Mouse (Mus musculus) C2C12 (cell line): Measurements from ENCODE around the gene Stn1.

Experiments used
- CTCF ChIP-seq: IDR thresholded peaks from one replicate; pipeline ENCODE4 v1.5.1; 2011; ENCODE audit not compliant: control insufficient read depth, insufficient read depth, insufficient read length
- FOSL1 ChIP-seq: IDR thresholded peaks from one replicate; pipeline ENCODE4 v1.8.0; 2011; ENCODE audit warnings: mild to moderate bottlenecking, low read length; ENCODE audit not compliant: poor library complexity, insufficient read depth, severe bottlenecking
- MAX ChIP-seq: IDR thresholded peaks from one replicate; pipeline ENCODE4 v1.6.1; 2011; ENCODE audit warnings: mild to moderate bottlenecking, control low read depth
- MYOD1 ChIP-seq: IDR thresholded peaks from one replicate; pipeline ENCODE4 v1.6.1; 2011; ENCODE audit warnings: low read depth; ENCODE audit not compliant: control insufficient read depth, insufficient read length
- USF1 ChIP-seq: IDR thresholded peaks from one replicate; pipeline ENCODE4 v1.6.1; 2011; ENCODE audit warnings: low read depth, mild to moderate bottlenecking, control low read depth, moderate library complexity

GRCm38 (mm10) chr19:47516879-47517278 is 20.4 kb downstream of the Stn1 start:
- TF ChIP-seq CTCF (no peak), MYOD1 (no peak), USF1 (no peak), MAX (no peak), FOSL1 (no peak)
